Mouse (Mus musculus): Measurements from ENCODE around the gene Hist1h4d. TPM values are rescaled to one million over a fixed set of nuclear protein-coding genes. Genes with fewer than 3 reads are reported as not detected.
"Not testable (repeated sequence)": the region's sequence is repeated elsewhere in the genome, so short reads cannot be mapped to it uniquely, and the experiment has no call there.

Gene Hist1h4d
- total RNA-seq (2021): 100 to 1,000 TPM; 294 to 310 TPM
- long read RNA-seq, experiment 1, partial matches to known transcripts: 0 of 3 reads
- long read RNA-seq, experiment 1, other reads (novel, unspliced or antisense): 0 of 3 reads
- long read RNA-seq, experiment 2: 0 reads

DNA sequence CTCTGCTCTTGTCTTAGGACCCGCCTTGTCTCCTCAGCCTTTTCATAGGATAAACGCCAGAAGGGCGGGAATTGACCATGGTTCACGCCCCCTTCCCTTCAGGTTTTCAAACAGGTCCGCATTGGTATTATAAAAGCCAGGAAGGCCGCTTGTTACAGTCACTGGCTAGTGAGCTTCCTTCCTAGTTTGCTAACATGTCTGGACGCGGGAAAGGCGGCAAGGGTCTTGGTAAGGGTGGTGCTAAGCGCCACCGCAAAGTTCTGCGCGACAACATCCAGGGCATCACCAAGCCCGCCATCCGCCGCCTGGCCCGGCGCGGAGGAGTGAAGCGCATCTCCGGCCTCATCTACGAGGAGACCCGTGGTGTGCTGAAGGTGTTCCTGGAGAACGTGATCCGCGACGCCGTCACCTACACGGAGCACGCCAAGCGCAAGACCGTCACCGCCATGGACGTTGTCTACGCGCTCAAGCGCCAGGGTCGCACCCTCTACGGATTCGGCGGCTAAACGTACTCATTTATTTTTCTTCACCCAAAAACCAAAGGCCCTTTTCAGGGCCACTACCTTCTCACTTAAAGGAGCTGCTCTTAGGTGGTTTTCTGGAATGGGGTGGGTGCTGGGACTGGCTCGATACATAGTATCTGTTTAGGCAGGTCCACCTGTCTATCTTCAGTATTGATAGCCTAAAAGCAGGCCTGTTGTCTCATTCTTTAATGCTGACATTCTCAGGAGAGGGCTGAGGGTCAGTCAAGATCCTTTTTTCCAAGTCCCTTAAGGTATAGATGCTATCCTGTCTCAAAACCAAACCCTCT, at the start of gene Hist1h4d:
Gene Hist1h4d (plus strand): TSS at position 191 of the 811 bp plus-strand sequence.
- DNase-seq: peak; percentile 97

DNA sequence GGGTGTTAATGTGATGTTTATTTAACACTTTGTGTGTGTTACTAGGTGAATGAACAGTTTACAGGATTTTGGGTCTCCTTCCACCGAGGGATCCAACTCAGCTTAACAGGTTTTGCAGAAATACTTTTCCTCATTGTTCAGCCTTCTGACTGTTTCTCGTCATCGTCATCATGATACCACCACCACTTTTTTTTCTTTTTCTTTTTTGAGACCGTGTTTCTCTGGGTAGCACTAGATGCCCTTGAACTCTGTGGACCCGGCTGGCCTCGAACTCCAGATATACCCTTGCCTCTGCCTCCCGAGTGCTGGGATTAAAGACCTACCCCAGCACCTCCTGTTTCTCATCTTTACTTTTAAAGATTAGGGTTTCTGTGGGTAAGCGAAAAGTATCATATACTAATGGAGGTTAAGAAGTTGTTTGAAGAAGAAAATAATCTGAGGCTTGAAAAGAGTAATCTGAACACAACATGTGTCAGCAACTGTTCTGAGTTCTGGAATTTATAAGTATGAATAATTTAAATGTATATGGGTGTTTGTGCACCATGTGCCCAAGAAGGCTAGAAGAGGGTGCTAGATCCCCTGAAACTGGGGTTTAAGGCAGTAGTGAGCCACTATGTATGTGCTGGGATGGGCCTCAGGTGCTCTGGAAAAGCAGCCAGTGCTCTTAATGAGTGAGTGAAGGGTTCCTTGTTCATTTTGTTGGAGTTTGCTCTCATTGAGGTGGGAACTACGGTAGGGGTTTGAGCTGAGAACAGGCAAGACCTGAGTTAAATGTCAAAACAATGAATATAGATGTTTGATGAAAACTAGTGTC, 48.9 kb upstream of the Hist1h4d start:
- no peak for DNase-seq

- peak; percentile 73 for DNase-seq
These were observed 47.6 kb upstream of the Hist1h4d start, which contains the start of gene Hist1h2af for GRCm38 (mm10) chr13:23533560-23534367. Hist1h2af (plus strand) TSS chr13:23533906.

DNA sequence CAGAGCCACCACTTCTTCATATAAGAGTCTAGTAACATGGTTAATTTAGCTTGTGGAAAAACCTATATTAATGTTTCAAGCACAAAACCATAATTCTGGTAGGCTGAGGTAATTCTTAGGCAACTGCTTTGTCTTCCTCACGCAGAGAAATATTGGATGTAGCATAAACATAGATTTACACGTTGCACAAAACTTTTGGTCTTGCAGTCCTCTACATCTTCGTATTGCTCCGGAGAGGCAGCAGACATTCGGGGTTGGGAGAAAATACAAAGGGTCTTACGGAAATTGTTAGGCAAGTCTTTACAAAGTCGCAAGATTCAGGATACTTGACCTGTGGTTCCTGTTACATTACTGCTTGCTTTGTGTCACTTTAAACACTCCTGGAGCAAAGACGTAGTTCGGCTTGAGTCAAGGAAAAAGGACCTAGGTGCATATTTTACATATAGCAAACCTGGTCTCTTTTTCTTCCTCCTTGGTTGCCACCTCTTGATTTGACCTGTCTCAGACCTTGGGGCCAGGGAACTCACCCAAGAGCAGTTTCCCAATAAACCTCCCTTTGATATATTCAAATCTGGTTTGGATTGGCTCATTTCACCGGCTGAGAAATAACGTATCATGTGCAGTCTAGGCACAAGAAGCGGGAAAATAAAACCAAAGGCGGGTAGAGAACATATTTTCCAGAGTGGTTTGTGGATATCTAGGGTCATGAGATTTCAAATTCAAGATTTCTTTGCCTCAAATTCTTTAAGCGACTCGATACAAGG, 46.8 kb upstream of the Hist1h4d start:
- peak; percentile 47 for DNase-seq

GRCm38 (mm10) chr13:23535137-23536075, 46.0 kb upstream of the Hist1h4d start, which contains the start of gene Hist1h3g:
Hist1h3g (plus strand) TSS chr13:23535422.
- DNase-seq: peak; percentile 90

- DNase-seq: no peak
These were observed 45.1 kb upstream of the Hist1h4d start for GRCm38 (mm10) chr13:23536076-23536822.

DNA sequence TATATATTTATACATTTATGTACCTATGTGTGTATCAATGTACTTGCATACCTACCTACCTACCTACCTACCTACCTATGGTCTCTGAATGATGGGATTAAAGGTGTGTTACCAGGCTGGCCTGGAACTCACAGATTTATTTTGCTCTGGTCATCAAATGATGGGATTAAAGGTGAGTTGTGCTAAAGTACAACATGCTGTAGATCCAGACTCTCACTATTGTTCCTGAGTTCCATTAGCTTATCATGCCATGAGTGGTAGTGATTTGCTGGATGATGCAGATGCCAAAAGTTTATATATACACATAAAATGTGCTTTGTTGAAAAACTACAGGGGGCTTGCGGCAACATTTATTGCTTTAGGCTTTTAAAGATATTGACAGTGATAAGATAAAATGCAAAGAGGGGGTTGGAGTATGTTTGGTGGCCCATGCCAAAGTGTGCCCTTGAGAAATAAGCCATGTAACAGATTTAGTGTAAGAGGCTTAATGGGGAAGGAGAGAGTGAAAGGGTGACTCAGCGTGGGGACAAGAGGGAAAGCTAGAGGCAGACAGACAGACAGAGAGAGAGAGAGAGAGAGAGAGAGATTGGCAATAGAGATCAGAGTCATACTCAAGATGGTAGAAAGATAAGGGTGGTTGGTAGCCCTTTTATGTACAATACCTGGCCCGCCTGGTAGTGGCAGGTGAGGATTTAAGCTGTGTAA, 44.2 kb upstream of the Hist1h4d start:
- no peak for DNase-seq

- no peak for DNase-seq
These were observed 43.1 kb upstream of the Hist1h4d start for GRCm38 (mm10) chr13:23538249-23538648.

DNA sequence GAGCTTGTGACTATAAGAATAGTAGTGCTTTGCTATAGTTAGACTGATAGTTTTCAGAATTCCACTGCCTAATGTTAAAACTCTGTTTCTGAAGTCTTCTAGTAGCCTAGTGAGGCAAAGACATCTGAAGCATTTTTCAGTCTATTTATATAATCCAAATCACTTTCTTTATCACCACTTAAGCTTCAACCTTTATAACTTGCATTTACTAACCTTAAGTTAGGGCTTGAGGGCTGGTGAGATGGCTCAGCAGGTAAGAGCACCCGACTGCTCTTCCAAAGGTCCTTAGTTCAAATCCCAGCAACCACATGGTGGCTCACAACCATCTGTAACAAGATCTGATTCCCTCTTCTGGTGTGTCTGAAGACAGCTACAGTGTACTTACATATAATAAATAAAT, 41.6 kb upstream of the Hist1h4d start:
- not testable (repeated sequence) for DNase-seq

- DNase-seq: no peak
These were observed 39.9 kb upstream of the Hist1h4d start for GRCm38 (mm10) chr13:23541497-23541896.

- DNase-seq: not testable (repeated sequence)
These were observed 39.0 kb upstream of the Hist1h4d start for GRCm38 (mm10) chr13:23542225-23542980.

- DNase-seq: peak; percentile 77
These were observed 38.3 kb upstream of the Hist1h4d start, which contains the start of gene Hist1h2bh for GRCm38 (mm10) chr13:23542999-23543607. Hist1h2bh (minus strand) TSS chr13:23543392.

- peak; percentile 78 for DNase-seq
These were observed 37.2 kb upstream of the Hist1h4d start, which contains the start of gene Hist1h3f for GRCm38 (mm10) chr13:23543965-23544786. Hist1h3f (plus strand) TSS chr13:23544052.

DNA sequence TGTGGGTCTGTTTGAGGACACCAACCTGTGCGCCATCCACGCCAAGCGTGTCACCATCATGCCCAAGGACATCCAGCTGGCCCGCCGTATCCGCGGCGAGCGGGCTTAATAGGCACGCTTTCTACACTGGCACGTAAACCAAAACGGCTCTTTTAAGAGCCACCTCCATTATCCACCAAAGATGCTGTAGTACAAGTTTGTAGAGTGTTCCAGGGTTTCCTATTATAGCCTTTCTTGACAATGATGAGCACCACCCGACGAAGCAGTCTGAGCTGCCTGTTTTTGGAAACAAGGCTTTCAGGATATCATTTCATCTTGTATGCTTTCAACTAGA, 36.6 kb upstream of the Hist1h4d start:
- DNase-seq: not testable (repeated sequence)

GRCm38 (mm10) chr13:23546694-23547093, 34.7 kb upstream of the Hist1h4d start:
- no peak for DNase-seq

- no peak for DNase-seq
These were observed 30.6 kb upstream of the Hist1h4d start for GRCm38 (mm10) chr13:23550761-23551145.
